Comparison of ENCODE assay signal across 11 mouse cellular contexts in the genomic region with DNA sequence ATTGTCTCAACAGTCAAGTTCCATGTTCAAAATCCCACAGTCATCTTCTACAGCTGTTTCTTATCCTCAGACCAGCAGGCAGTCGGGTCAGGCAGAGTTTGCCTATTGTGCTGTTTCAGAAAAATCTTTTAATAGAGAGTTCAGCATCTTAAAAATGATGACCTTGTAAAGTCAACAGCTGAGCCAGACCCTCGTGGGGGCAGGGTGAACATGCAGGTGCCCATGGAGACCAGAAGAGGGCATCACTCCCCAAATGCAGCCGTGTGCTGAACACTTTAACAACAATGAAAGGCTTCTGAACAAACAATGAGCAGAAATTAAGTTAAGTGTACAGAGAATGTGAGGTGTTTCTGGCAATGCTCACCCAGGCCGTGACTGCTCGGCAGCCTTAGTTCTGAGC. TPM values are rescaled to one million over a fixed set of nuclear protein-coding genes. Genes with fewer than 3 reads are reported as not detected.
DNase-seq lines count a peak whose midpoint lies in the region; ATAC-seq and TF ChIP-seq lines count a peak whose summit lies in the region.
"Had no signal": no experiment of that assay in that cellular context is flagged by ENCODE, and none has a peak within 500 bp of the region (broad histone marks: within the 10 kb centered on the region; RNA-seq: fewer than 3 reads in every experiment).

No protein-coding gene starts in this region.

- peak; percentile 59 for TF ChIP-seq CTCF in midbrain, postnatal 0 days (IDR thresholded peaks at IDR 0.05)

- H3K36me3 ChIP-seq in kidney, embryonic 15.5 days: no peaks in the 10 kb centered on the region
- H3K36me3 ChIP-seq in midbrain, postnatal 0 days (ENCODE audit: insufficient read depth, low read length): no peaks in the 10 kb centered on the region
- H3K36me3 ChIP-seq in midbrain, embryonic 14.5 days (ENCODE audit: control insufficient read depth, insufficient read depth, low read length): no peaks in the 10 kb centered on the region

- no peak overlapping the region for H3K4me3 ChIP-seq in kidney, embryonic 15.5 days (replicated peaks)
- H3K4me3 ChIP-seq in midbrain, postnatal 0 days (ENCODE audit: low read depth, low read length): no peak overlapping the region
- H3K4me3 ChIP-seq in midbrain, embryonic 14.5 days (replicated peaks; ENCODE audit: low read depth, low read length): no peak overlapping the region
- H3K4me3 ChIP-seq: limb, embryonic 13.5 days had no signal

- no peak overlapping the region for H3K4me2 ChIP-seq in kidney, embryonic 15.5 days
- no peak overlapping the region for H3K4me2 ChIP-seq in midbrain, postnatal 0 days (ENCODE audit: low read depth, low read length, poor library complexity, severe bottlenecking)
- H3K4me2 ChIP-seq in midbrain, embryonic 14.5 days (ENCODE audit: low read length): no peak overlapping the region
- H3K4me2 ChIP-seq: limb, embryonic 13.5 days had no signal

- no peak overlapping the region for H3K27ac ChIP-seq in kidney, embryonic 15.5 days
- H3K27ac ChIP-seq in midbrain, postnatal 0 days (ENCODE audit: low read depth, low read length): no peak overlapping the region
- no peak overlapping the region for H3K27ac ChIP-seq in midbrain, embryonic 14.5 days (replicated peaks; ENCODE audit: low read depth, low read length)
- H3K27ac ChIP-seq: limb, embryonic 13.5 days; macrophage had no signal

- H3K9me3 ChIP-seq in kidney, embryonic 15.5 days (replicated peaks): no peaks in the 10 kb centered on the region
- no peaks in the 10 kb centered on the region for H3K9me3 ChIP-seq in midbrain, postnatal 0 days (ENCODE audit: low read length)
- no peaks in the 10 kb centered on the region for H3K9me3 ChIP-seq in midbrain, embryonic 14.5 days (ENCODE audit: control insufficient read depth, low read length)
- H3K9me3 ChIP-seq: limb, embryonic 13.5 days had no signal

- DNase-seq in kidney, adult 9 months: peak; percentile 27
- peak; percentile 17 for DNase-seq in midbrain, postnatal 0 days (ENCODE audit: low spot score)
- no peak for DNase-seq in midbrain, embryonic 14.5 days
- DNase-seq in ZHBTc4 (ENCODE audit: low read depth, low spot score): peak; percentile 35
- no peak for DNase-seq in Muller cell, postnatal 12 days (ENCODE audit: inconsistent ontology term)
- DNase-seq in gastrocnemius, postnatal 36 days: no peak
- DNase-seq: heart, postnatal 4 days; thymus, postnatal 25 days had no signal

- no peak overlapping the region for H3K9ac ChIP-seq in kidney, embryonic 15.5 days
- no peak overlapping the region for H3K9ac ChIP-seq in midbrain, postnatal 0 days (replicated peaks; ENCODE audit: low read length, poor library complexity, severe bottlenecking)
- no peak overlapping the region for H3K9ac ChIP-seq in midbrain, embryonic 14.5 days (replicated peaks; ENCODE audit: low read length)
- H3K9ac ChIP-seq: limb, embryonic 13.5 days had no signal

- 54% methylated on average over 5 of the region's 5 CpGs for WGBS in kidney, embryonic 15.5 days
- WGBS in midbrain, postnatal 0 days: 56% methylated on average over 5 of the region's 5 CpGs
- WGBS in midbrain, embryonic 14.5 days: 64% methylated on average over 5 of the region's 5 CpGs

- H3K4me1 ChIP-seq in kidney, embryonic 15.5 days: peaks cover 29% of the 10 kb centered on the region
- H3K4me1 ChIP-seq in midbrain, postnatal 0 days (ENCODE audit: insufficient read depth, low read length): peaks cover 14% of the 10 kb centered on the region; the same call in 1 of the 2 replicates
- H3K4me1 ChIP-seq in midbrain, embryonic 14.5 days (ENCODE audit: control insufficient read depth, insufficient read depth, low read length): peaks cover 17% of the 10 kb centered on the region

- peaks cover 6% of the 10 kb centered on the region; the same call in 1 of the 2 replicates for H3K27me3 ChIP-seq in kidney, embryonic 15.5 days
- H3K27me3 ChIP-seq in midbrain, postnatal 0 days (ENCODE audit: insufficient read depth, low read length): no peaks in the 10 kb centered on the region
- H3K27me3 ChIP-seq in midbrain, embryonic 14.5 days (ENCODE audit: control insufficient read depth, insufficient read depth, low read length): no peaks in the 10 kb centered on the region

- ATAC-seq in kidney, embryonic 15.5 days (replicated peaks; ENCODE audit: low FRiP score): no peak
- ATAC-seq in midbrain, postnatal 0 days (ENCODE audit: low FRiP score): no peak
- ATAC-seq in midbrain, embryonic 14.5 days (ENCODE audit: low FRiP score, low TSS enrichment): no peak

- intact Hi-C loops in gastrocnemius, postnatal 36 days (cut with DNase I): no loop called here

RNA-seq across cellular contexts. Expression of gene Larp6, which starts 3.0 kb away (rescaled TPM):
- 1.6 and 1.7 TPM in 2 replicates for polyA plus RNA-seq in kidney, embryonic 15.5 days (2015; fragmentation: Nextera tagmentation; extraction: Ambion mirVana)
- total RNA-seq in midbrain, postnatal 0 days (2014; rRNA removed): 37.3 and 42.6 TPM in 2 replicates
- 30.4 and 31.4 TPM in 2 replicates for polyA plus RNA-seq in midbrain, postnatal 0 days (2015; fragmentation: Nextera tagmentation; extraction: Ambion mirVana)
- 13.7 and 15.6 TPM in 2 replicates for polyA plus RNA-seq in midbrain, embryonic 14.5 days (2014; fragmentation: Nextera tagmentation; extraction: Ambion mirVana)
- 1 to 10 TPM; 1.1 to 1.3 TPM for total RNA-seq in gastrocnemius, postnatal 36 days (2021)

RNA-seq across cellular contexts. Expression of gene Lrrc49, which starts 27.9 kb away (rescaled TPM):
- polyA plus RNA-seq in kidney, embryonic 15.5 days (2015; fragmentation: Nextera tagmentation; extraction: Ambion mirVana): 15.7 and 16.8 TPM in 2 replicates
- total RNA-seq in midbrain, postnatal 0 days (2014; rRNA removed): 79.2 and 86.5 TPM in 2 replicates
- polyA plus RNA-seq in midbrain, postnatal 0 days (2015; fragmentation: Nextera tagmentation; extraction: Ambion mirVana): 69.2 and 72.0 TPM in 2 replicates
- 74.3 and 90.8 TPM in 2 replicates for polyA plus RNA-seq in midbrain, embryonic 14.5 days (2014; fragmentation: Nextera tagmentation; extraction: Ambion mirVana)
- 1 to 10 TPM; 2.1 to 2.6 TPM for total RNA-seq in gastrocnemius, postnatal 36 days (2021)

Comparison
In these comparisons a context has a peak if more than half of its experiments do, and no peak if none do; other contexts are left out.
1. DNase-seq: peak in kidney, adult 9 months (single experiment), midbrain, postnatal 0 days (single experiment) and ZHBTc4 (single experiment); none in midbrain, embryonic 14.5 days (single experiment), Muller cell, postnatal 12 days (single experiment) and gastrocnemius, postnatal 36 days (0 of 2).